8 mouse cellular contexts compared by ENCODE assay signal in the genomic region with DNA sequence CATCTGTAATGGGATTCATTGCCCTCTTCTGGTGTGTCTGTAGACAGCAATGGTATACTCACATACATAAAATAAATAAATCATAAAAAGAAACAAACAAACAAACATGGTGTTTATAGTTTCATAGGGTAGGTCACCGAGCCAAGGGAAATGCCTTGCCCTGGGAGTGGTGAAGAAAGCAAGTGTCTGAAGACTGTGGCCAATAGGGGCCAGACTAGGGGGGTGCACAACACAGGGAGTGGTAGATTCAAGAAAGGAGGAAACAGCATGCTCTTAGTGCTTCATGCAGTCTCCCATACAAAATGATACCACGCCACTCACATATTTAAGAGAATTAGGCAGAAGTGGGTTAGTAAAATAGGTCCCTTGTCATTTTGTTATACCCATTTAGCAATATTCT. TPM values are rescaled to one million over a fixed set of nuclear protein-coding genes. Genes with fewer than 3 reads are reported as not detected.
DNase-seq lines count a peak whose midpoint lies in the region; ATAC-seq and TF ChIP-seq lines count a peak whose summit lies in the region.

No protein-coding gene starts in this region.

- 0 out of 2 replicates have a peak, but pooled peaks have one; percentile 8 for TF ChIP-seq CTCF in intestine, postnatal 0 days (IDR thresholded peaks at IDR 0.05; ENCODE audit: low read depth)

- H3K36me3 ChIP-seq in lung, embryonic 16.5 days (ENCODE audit: control insufficient read depth, insufficient read depth, low read length), result 0 out of 2 replicates have a peak, but pooled peaks cover 3% of the 10 kb centered on the region
- peaks cover 7% of the 10 kb centered on the region for H3K36me3 ChIP-seq in embryonic facial prominence, embryonic 14.5 days (ENCODE audit: control insufficient read depth, insufficient read depth, low read length)
- peaks cover 7% of the 10 kb centered on the region; the same call in 1 of the 2 replicates for H3K36me3 ChIP-seq in intestine, postnatal 0 days (ENCODE audit: control insufficient read depth, insufficient read depth)
- peaks cover 11% of the 10 kb centered on the region for H3K36me3 ChIP-seq in neural tube, embryonic 15.5 days

- 91% methylated on average over 2 of the region's 2 CpGs for WGBS in lung, embryonic 16.5 days
- WGBS in embryonic facial prominence, embryonic 14.5 days, result 98% methylated on average over 2 of the region's 2 CpGs
- WGBS in intestine, postnatal 0 days, result 89% methylated on average over 2 of the region's 2 CpGs
- WGBS in neural tube, embryonic 15.5 days, result 95% methylated on average over 2 of the region's 2 CpGs

- no peaks in the 10 kb centered on the region; the same call in 1 of the 2 replicates for H3K27me3 ChIP-seq in lung, embryonic 16.5 days (ENCODE audit: control insufficient read depth, insufficient read depth, low read depth, low read length)
- H3K27me3 ChIP-seq in embryonic facial prominence, embryonic 14.5 days (replicated peaks; ENCODE audit: control insufficient read depth, insufficient read depth, low read length), result 0 out of 2 replicates have a peak, but pooled peaks cover 10% of the 10 kb centered on the region
- peaks cover 14% of the 10 kb centered on the region; the same call in 1 of the 2 replicates for H3K27me3 ChIP-seq in intestine, postnatal 0 days (replicated peaks; ENCODE audit: control insufficient read depth, insufficient read depth, low read length)
- H3K27me3 ChIP-seq in neural tube, embryonic 15.5 days (replicated peaks), result peaks cover 28% of the 10 kb centered on the region

- H3K4me3 ChIP-seq in lung, embryonic 16.5 days (ENCODE audit: low read length), result peak overlapping the region; percentile 93
- H3K4me3 ChIP-seq in embryonic facial prominence, embryonic 14.5 days (ENCODE audit: low read depth, low read length), result peak overlapping the region; percentile 92
- H3K4me3 ChIP-seq in intestine, postnatal 0 days (ENCODE audit: low read depth, low read length), result peak overlapping the region; percentile 83
- H3K4me3 ChIP-seq in neural tube, embryonic 15.5 days (replicated peaks), result peak overlapping the region; percentile 98

- no peak for ATAC-seq in lung, embryonic 16.5 days (ENCODE audit: low read depth)
- no peak for ATAC-seq in embryonic facial prominence, embryonic 14.5 days (ENCODE audit: low read depth)
- no peak for ATAC-seq in intestine, postnatal 0 days
- peak; percentile 9; the same call in 1 of the 2 replicates for ATAC-seq in neural tube, embryonic 15.5 days (ENCODE audit: low FRiP score)

- no peak overlapping the region for H3K27ac ChIP-seq in lung, embryonic 16.5 days (ENCODE audit: low read length)
- H3K27ac ChIP-seq in embryonic facial prominence, embryonic 14.5 days (replicated peaks; ENCODE audit: low read depth, low read length), result no peak overlapping the region
- H3K27ac ChIP-seq in intestine, postnatal 0 days (ENCODE audit: low read depth, low read length), result no peak overlapping the region
- H3K27ac ChIP-seq in neural tube, embryonic 15.5 days (replicated peaks), result no peak overlapping the region

- peaks cover 14% of the 10 kb centered on the region for H3K4me1 ChIP-seq in lung, embryonic 16.5 days (replicated peaks; ENCODE audit: control insufficient read depth, insufficient read depth, low read length)
- H3K4me1 ChIP-seq in embryonic facial prominence, embryonic 14.5 days (ENCODE audit: control insufficient read depth, insufficient read depth, low read length), result peaks cover 14% of the 10 kb centered on the region
- H3K4me1 ChIP-seq in intestine, postnatal 0 days (replicated peaks; ENCODE audit: control insufficient read depth, insufficient read depth, low read length), result peaks cover 11% of the 10 kb centered on the region; the same call in 1 of the 2 replicates
- peaks cover 32% of the 10 kb centered on the region for H3K4me1 ChIP-seq in neural tube, embryonic 15.5 days

- H3K9me3 ChIP-seq in lung, embryonic 16.5 days (ENCODE audit: control insufficient read depth, low read length), result no peaks in the 10 kb centered on the region
- no peaks in the 10 kb centered on the region for H3K9me3 ChIP-seq in embryonic facial prominence, embryonic 14.5 days (ENCODE audit: control insufficient read depth, low read length)
- no peaks in the 10 kb centered on the region for H3K9me3 ChIP-seq in intestine, postnatal 0 days (ENCODE audit: control insufficient read depth)
- no peaks in the 10 kb centered on the region for H3K9me3 ChIP-seq in neural tube, embryonic 15.5 days (replicated peaks)

- H3K9ac ChIP-seq in lung, embryonic 16.5 days (ENCODE audit: low read length), result no peak overlapping the region
- H3K9ac ChIP-seq in embryonic facial prominence, embryonic 14.5 days (ENCODE audit: low read depth, low read length), result peak overlapping the region; percentile 87; the same call in 1 of the 2 replicates
- H3K9ac ChIP-seq in intestine, postnatal 0 days (ENCODE audit: low read depth, low read length), result no peak overlapping the region
- H3K9ac ChIP-seq in neural tube, embryonic 15.5 days (replicated peaks), result no peak overlapping the region

- H3K4me2 ChIP-seq in lung, embryonic 16.5 days (ENCODE audit: low read depth, low read length), result peak overlapping the region; percentile 81
- peak overlapping the region; percentile 76 for H3K4me2 ChIP-seq in embryonic facial prominence, embryonic 14.5 days (ENCODE audit: low read depth, low read length)
- peak overlapping the region; percentile 82 for H3K4me2 ChIP-seq in intestine, postnatal 0 days (replicated peaks; ENCODE audit: low read depth)
- H3K4me2 ChIP-seq in neural tube, embryonic 15.5 days, result peak overlapping the region; percentile 85

- DNase-seq in lung, postnatal 36 days, result no peak
- no peak for DNase-seq in embryonic facial prominence, embryonic 14.5 days (ENCODE audit: low spot score)
- DNase-seq in frontal cortex, postnatal 10 days (ENCODE audit: low spot score in 2 of 2), result no peak
- DNase-seq in kidney, postnatal 36 days, result no peak
- no peak for DNase-seq in adrenal gland, postnatal 10 days

RNA-seq across cellular contexts. Expression of a gene that starts 0.6 kb away (rescaled TPM):
- polyA plus RNA-seq in lung, embryonic 16.5 days (2015; fragmentation: Nextera tagmentation; extraction: Ambion mirVana), result 71.2 and 82.9 TPM in 2 replicates
- polyA plus RNA-seq in embryonic facial prominence, embryonic 14.5 days (2014; fragmentation: Nextera tagmentation; extraction: Ambion mirVana), result 85.2 and 86.0 TPM in 2 replicates
- 39.1 and 41.1 TPM in 2 replicates for polyA plus RNA-seq in intestine, postnatal 0 days (2015; fragmentation: Nextera tagmentation; extraction: Ambion mirVana)
- 85.2 and 94.4 TPM in 2 replicates for polyA plus RNA-seq in neural tube, embryonic 15.5 days (2015; fragmentation: Nextera tagmentation; extraction: Ambion mirVana)
- 10 to 100 TPM; 56.7 to 64.7 TPM for total RNA-seq in adrenal gland, postnatal 10 days (2021)

RNA-seq across cellular contexts. Expression of a gene that starts 11.8 kb away (rescaled TPM):
- not detected in 2 replicates for polyA plus RNA-seq in lung, embryonic 16.5 days (2015; fragmentation: Nextera tagmentation; extraction: Ambion mirVana)
- polyA plus RNA-seq in embryonic facial prominence, embryonic 14.5 days (2014; fragmentation: Nextera tagmentation; extraction: Ambion mirVana), result not detected in 2 replicates
- polyA plus RNA-seq in intestine, postnatal 0 days (2015; fragmentation: Nextera tagmentation; extraction: Ambion mirVana), result not detected in 2 replicates
- polyA plus RNA-seq in neural tube, embryonic 15.5 days (2015; fragmentation: Nextera tagmentation; extraction: Ambion mirVana), result not detected in 2 replicates
- total RNA-seq in adrenal gland, postnatal 10 days (2021), result under 1 TPM; 0.06 to 0.12 TPM
